Mouse (Mus musculus): ENCODE results near the gene Gm7534.
"Not testable (repeated sequence)": the region's sequence is repeated elsewhere in the genome, so short reads cannot be mapped to it uniquely, and the experiment has no call there.

The Gm7534 gene

GRCm38 (mm10) chr4:134203340-134203896, 614 bp upstream of the Gm7534 start:
- DNase-seq (ENCODE audit: low read depth, low spot score) = no peak

- DNase-seq (ENCODE audit: low read depth, low spot score) = no peak
Observed at GRCm38 (mm10) chr4:134199371-134199770, 3.4 kb downstream of the Gm7534 start.

GRCm38 (mm10) chr4:134186268-134186667, 16.5 kb downstream of the Gm7534 start:
- DNase-seq (ENCODE audit: low read depth, low spot score) = no peak

GRCm38 (mm10) chr4:134185569-134185968, 17.2 kb downstream of the Gm7534 start:
- DNase-seq (ENCODE audit: low read depth, low spot score) = no peak

GRCm38 (mm10) chr4:134183711-134184110, 19.1 kb downstream of the Gm7534 start:
- no peak for DNase-seq (ENCODE audit: low read depth, low spot score)

GRCm38 (mm10) chr4:134181825-134182224, 21.0 kb downstream of the Gm7534 start:
- DNase-seq (ENCODE audit: low read depth, low spot score) = no peak

GRCm38 (mm10) chr4:134181112-134181511, 21.7 kb downstream of the Gm7534 start:
- DNase-seq (ENCODE audit: low read depth, low spot score) = no peak

- DNase-seq (ENCODE audit: low read depth, low spot score) = no peak
Observed at GRCm38 (mm10) chr4:134172391-134172790, 30.4 kb downstream of the Gm7534 start.

- DNase-seq (ENCODE audit: low read depth, low spot score) = no peak
Observed at GRCm38 (mm10) chr4:134166906-134167305, 35.9 kb downstream of the Gm7534 start.

- DNase-seq (ENCODE audit: low read depth, low spot score) = no peak
Observed at GRCm38 (mm10) chr4:134165548-134166465, 37.0 kb downstream of the Gm7534 start.

- DNase-seq (ENCODE audit: low read depth, low spot score) = no peak
Observed at GRCm38 (mm10) chr4:134165024-134165423, 37.8 kb downstream of the Gm7534 start.

- DNase-seq (ENCODE audit: low read depth, low spot score) = no peak
Observed at GRCm38 (mm10) chr4:134164591-134164990, 38.2 kb downstream of the Gm7534 start.

- not testable (repeated sequence) for DNase-seq (ENCODE audit: low read depth, low spot score)
Observed at GRCm38 (mm10) chr4:134160071-134160470, 42.7 kb downstream of the Gm7534 start.

- DNase-seq (ENCODE audit: low read depth, low spot score) = no peak
Observed at GRCm38 (mm10) chr4:134158774-134159173, 44.0 kb downstream of the Gm7534 start.

- no peak for DNase-seq (ENCODE audit: low read depth, low spot score)
Observed at GRCm38 (mm10) chr4:134157558-134157957, 45.2 kb downstream of the Gm7534 start.

GRCm38 (mm10) chr4:134156744-134157143, 46.1 kb downstream of the Gm7534 start:
- no peak for DNase-seq (ENCODE audit: low read depth, low spot score)

GRCm38 (mm10) chr4:134155961-134156465, 46.8 kb downstream of the Gm7534 start:
- DNase-seq (ENCODE audit: low read depth, low spot score) = no peak

- no peak for DNase-seq (ENCODE audit: low read depth, low spot score)
Observed at GRCm38 (mm10) chr4:134155531-134155930, 47.3 kb downstream of the Gm7534 start.

GRCm38 (mm10) chr4:134154354-134154753, 48.5 kb downstream of the Gm7534 start:
- DNase-seq (ENCODE audit: low read depth, low spot score) = no peak

GRCm38 (mm10) chr4:134153656-134154055, 49.1 kb downstream of the Gm7534 start:
- no peak for DNase-seq (ENCODE audit: low read depth, low spot score)

GRCm38 (mm10) chr4:134152112-134152511, 50.7 kb downstream of the Gm7534 start:
- no peak for DNase-seq (ENCODE audit: low read depth, low spot score)

GRCm38 (mm10) chr4:134149389-134149788, 53.4 kb downstream of the Gm7534 start:
- DNase-seq (ENCODE audit: low read depth, low spot score) = no peak

GRCm38 (mm10) chr4:134144297-134144696, 58.5 kb downstream of the Gm7534 start:
- not testable (repeated sequence) for DNase-seq (ENCODE audit: low read depth, low spot score)

Measured in mesoderm, embryonic 11.5 days (tissue).